Mouse (Mus musculus): Measurements from ENCODE around the gene Cul7.

DNA sequence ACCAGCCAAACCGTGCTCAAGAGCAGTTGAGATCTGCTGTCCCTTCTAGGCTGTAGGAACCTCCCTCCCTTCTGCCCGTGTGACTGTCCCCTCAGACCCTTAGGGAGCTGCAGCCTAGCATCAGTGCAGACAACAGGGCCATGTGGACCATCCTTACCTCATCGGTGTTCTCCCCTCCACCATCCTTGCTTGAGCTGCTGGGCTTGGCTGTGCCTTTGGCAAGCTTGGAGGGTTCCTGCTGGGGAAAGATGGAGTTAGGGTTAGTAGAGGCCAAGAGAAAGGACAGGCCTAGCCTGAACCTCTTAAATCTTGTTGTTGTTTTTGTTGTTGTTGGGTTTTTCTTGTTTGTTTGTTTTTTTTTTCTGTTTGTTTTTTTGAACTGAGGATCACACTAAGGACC, 49.8 kb downstream of the Cul7 start:
- TF ChIP-seq POLR2A (IDR thresholded peaks at IDR 0.05; ENCODE audit: low read depth, low read length) (no peak), MEF2A (IDR thresholded peaks at IDR 0.05; ENCODE audit: borderline replicate concordance, low read depth, low read length) (no peak), MXI1 (IDR thresholded peaks at IDR 0.05; ENCODE audit: low read depth, low read length) (no peak), HCFC1 (IDR thresholded peaks at IDR 0.05; ENCODE audit: low read depth, low read length) (no peak), CTCF (conservative IDR thresholded peaks at IDR 0.05 in 1 of 2, IDR thresholded peaks at IDR 0.05 in 1 of 2; ENCODE audit: low read depth in 2 of 2, low read length in 2 of 2) (no peak), TBP (conservative IDR thresholded peaks at IDR 0.05; ENCODE audit: low read depth, low read length) (no peak), EP300 (IDR thresholded peaks at IDR 0.05; ENCODE audit: low read length) (no peak), GABPA (IDR thresholded peaks at IDR 0.05; ENCODE audit: insufficient replicate concordance, low read depth, low read length) (no peak), ZC3H11A (IDR thresholded peaks at IDR 0.05; ENCODE audit: low read depth, low read length) (no peak), CHD1 (IDR thresholded peaks at IDR 0.05; ENCODE audit: low read depth, low read length) (no peak), SIN3A (IDR thresholded peaks at IDR 0.05; ENCODE audit: low read length) (no peak), RAD21 (IDR thresholded peaks at IDR 0.05; ENCODE audit: low read depth, low read length) (no peak), MAZ (IDR thresholded peaks at IDR 0.05; ENCODE audit: low read depth, low read length) (no peak)

Measured in CH12.LX (cell line).